Mouse (Mus musculus): ENCODE results near the gene Sfi1.
"Not testable (repeated sequence)": the region's sequence is repeated elsewhere in the genome, so short reads cannot be mapped to it uniquely, and the experiment has no call there.

Sfi1 gene

GRCm38 (mm10) chr11:3103619-3104164, 89.6 kb downstream of the Sfi1 start:
- no peak for DNase-seq (ENCODE audit: low spot score)

DNA sequence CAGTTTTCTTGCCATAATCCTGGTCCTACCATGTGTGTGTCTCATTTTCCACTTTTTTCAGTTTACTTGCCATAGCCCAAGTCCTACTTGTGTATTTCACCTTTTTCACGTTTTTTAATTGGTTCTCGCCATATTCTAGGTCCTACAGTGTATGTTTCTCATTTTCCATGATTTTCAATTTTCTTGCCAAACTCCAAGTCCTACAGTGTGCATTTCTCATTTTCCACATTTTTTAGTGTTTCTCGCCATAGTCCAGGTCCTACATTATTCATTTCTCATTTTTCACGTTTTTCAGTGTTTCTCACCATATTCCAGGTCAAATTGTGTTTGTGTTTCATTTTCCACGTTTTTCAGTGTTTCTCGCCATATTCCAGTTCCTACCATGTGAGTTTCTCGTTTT, 90.6 kb downstream of the Sfi1 start:
- not testable (repeated sequence) for DNase-seq (ENCODE audit: low spot score)

DNA sequence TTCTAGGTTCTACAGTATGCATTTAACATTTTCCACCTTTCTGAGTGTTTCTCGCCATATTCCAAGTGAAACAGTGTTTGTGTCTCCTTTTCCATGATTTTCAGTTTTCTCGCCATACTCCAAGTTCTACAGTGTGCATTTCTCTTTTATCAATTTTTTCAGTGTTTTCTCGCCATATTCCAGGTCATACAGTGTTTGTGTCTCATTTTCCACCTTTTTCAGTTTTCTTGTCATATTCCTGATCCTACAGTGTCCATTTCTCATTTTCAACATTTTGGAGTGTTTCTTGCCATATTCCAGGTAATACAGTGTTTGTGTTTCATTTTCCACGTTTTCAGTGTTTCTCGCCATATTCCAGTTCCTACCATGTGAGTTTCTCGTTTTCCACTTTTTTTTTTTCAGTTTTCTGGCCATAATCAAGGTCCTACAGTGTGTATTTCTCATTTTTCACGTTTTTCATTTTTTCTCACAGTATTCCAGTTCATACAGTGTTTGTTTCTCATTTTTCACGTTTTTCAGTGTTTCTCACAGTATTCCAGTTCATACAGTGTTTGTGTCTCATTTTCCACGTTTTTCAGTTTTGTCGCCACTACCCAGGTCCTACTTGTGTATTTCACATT, 91.3 kb downstream of the Sfi1 start:
- DNase-seq (ENCODE audit: low spot score), result no peak

DNA sequence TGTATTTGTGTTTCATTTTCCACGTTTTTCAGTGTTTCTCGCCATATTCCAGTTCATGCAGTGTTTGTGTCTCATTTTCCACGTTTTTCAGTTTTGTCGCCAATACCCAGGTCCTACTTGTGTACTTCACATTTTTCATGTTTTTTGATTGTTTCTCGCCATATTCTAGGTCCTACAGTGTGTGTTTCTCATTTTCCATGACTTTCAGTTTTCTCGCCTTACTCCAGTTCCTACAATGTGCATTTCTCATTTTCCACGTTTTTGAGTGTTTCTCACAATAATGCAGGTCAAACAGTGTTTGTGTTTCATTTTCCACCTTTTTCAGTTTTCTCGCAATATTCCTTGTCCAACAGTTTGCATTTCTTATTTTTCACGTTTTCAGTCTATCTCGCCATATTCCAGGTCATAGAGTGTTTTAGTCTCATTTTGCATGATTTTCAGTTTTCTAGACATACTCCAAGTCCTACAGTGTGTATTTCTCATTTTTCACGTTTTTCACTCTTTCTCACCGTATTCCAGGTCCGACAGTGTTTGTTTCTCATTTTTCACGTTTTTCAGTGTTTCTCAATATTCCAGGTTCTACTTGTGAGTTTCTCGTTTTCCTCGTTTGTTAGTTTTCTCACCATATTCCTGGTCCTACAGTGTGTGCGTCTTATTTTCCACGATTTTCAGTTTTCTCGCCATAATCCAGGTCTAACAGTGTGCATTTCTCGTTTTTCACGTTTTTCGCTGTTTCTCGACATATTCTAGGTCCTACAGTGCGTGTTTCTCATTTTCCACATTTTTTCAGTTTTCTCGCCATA, 92.0 kb downstream of the Sfi1 start:
- no peak for DNase-seq (ENCODE audit: low spot score)

DNA sequence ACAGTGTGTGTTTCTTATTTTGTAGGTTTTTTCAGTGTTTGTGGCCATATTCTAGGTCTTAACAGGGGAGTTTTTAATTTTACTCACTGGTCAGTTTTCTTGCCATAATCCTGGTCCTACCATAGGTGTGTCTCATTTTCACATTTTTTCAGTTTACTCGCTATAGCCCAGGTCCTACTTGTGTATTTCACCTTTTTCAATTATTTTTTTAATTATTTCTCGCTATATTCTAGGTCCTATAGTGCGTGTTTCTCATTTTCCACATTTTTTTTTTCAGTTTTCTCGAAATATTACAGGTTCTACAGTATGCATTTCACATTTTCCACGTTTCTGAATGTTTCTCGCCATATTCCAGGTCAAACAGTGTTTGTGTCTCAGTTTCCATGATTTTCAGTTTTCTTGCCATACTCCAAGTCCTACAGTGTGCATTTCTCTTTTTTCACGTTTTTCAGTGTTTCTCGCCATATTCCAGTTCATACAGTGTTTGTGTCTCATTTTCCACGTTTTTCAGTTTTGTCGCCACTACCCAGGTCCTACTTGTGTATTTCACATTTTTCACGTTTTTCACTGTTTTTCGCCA, 93.1 kb downstream of the Sfi1 start:
- not testable (repeated sequence) for DNase-seq (ENCODE audit: low spot score)
